Mouse (Mus musculus): ENCODE measurements around the gene Fyn. TPM values are rescaled to one million over a fixed set of nuclear protein-coding genes. Genes with fewer than 3 reads are reported as not detected.

The Fyn gene
- polyA plus RNA-seq, 1 experiment: 9.1 TPM

GRCm38 (mm10) chr10:39433893-39434292 lies 65.2 kb downstream of the Fyn start:
- DNase-seq (ENCODE audit: low read depth, low spot score): no peak
- WGBS: 90% methylated on average over 7 of the region's 7 CpGs

- DNase-seq (ENCODE audit: low read depth, low spot score): no peak
- 69% methylated on average over 8 of the region's 8 CpGs for WGBS
These were observed 66.2 kb downstream of the Fyn start for GRCm38 (mm10) chr10:39434758-39435448.

GRCm38 (mm10) chr10:39438905-39439304 lies 70.2 kb downstream of the Fyn start:
- 74% methylated on average over 5 of the region's 5 CpGs for WGBS
- no peak for DNase-seq (ENCODE audit: low read depth, low spot score)

- no peak for DNase-seq (ENCODE audit: low read depth, low spot score)
- 87% methylated on average over 9 of the region's 9 CpGs for WGBS
These were observed 71.9 kb downstream of the Fyn start for GRCm38 (mm10) chr10:39440506-39440905.

GRCm38 (mm10) chr10:39441636-39442035 lies 73.0 kb downstream of the Fyn start:
- DNase-seq (ENCODE audit: low read depth, low spot score): no peak

- DNase-seq (ENCODE audit: low read depth, low spot score): no peak
- 33% methylated on average over 2 of the region's 2 CpGs for WGBS
These were observed 74.5 kb downstream of the Fyn start for GRCm38 (mm10) chr10:39443122-39443521.

- DNase-seq (ENCODE audit: low read depth, low spot score): no peak
These were observed 75.3 kb downstream of the Fyn start for GRCm38 (mm10) chr10:39443947-39444346.

- 60% methylated on average over 11 of the region's 11 CpGs for WGBS
- DNase-seq (ENCODE audit: low read depth, low spot score): no peak
These were observed 77.2 kb downstream of the Fyn start for GRCm38 (mm10) chr10:39445870-39446269.

GRCm38 (mm10) chr10:39446706-39447105 lies 78.1 kb downstream of the Fyn start:
- WGBS: 93% methylated on average over 5 of the region's 5 CpGs
- DNase-seq (ENCODE audit: low read depth, low spot score): no peak

GRCm38 (mm10) chr10:39449179-39449578 lies 80.5 kb downstream of the Fyn start:
- 32% methylated on average over 4 of the region's 4 CpGs for WGBS
- DNase-seq (ENCODE audit: low read depth, low spot score): no peak

- no peak for DNase-seq (ENCODE audit: low read depth, low spot score)
- WGBS: 86% methylated on average over 8 of the region's 8 CpGs
These were observed 81.7 kb downstream of the Fyn start for GRCm38 (mm10) chr10:39450356-39450755.

- 58% methylated on average over 6 of the region's 6 CpGs for WGBS
- DNase-seq (ENCODE audit: low read depth, low spot score): no peak
These were observed 82.4 kb downstream of the Fyn start for GRCm38 (mm10) chr10:39451065-39451464.

- DNase-seq (ENCODE audit: low read depth, low spot score): no peak
- WGBS: 87% methylated on average over 8 of the region's 8 CpGs
These were observed 83.4 kb downstream of the Fyn start for GRCm38 (mm10) chr10:39451918-39452624.

- whole genome bisulfite sequencing: 67% methylated on average over 4 of the region's 4 CpGs
These were observed 86.7 kb downstream of the Fyn start for GRCm38 (mm10) chr10:39455344-39455743.

GRCm38 (mm10) chr10:39455857-39456620 lies 87.4 kb downstream of the Fyn start:
- whole genome bisulfite sequencing: 81% methylated on average over 15 of the region's 15 CpGs
- DNase-seq (ENCODE audit: low read depth, low spot score): no peak

More at GRCm38 (mm10) chr10:39455344-39455743, 86.7 kb downstream of the Fyn start:
- no peak for DNase-seq (ENCODE audit: low read depth, low spot score)

GRCm38 (mm10) chr10:39456776-39457175 lies 88.1 kb downstream of the Fyn start:
- 92% methylated on average over 6 of the region's 6 CpGs for WGBS
- no peak for DNase-seq (ENCODE audit: low read depth, low spot score)

GRCm38 (mm10) chr10:39457281-39457680 lies 88.6 kb downstream of the Fyn start:
- WGBS: 91% methylated on average over 11 of the region's 11 CpGs
- no peak for DNase-seq (ENCODE audit: low read depth, low spot score)

- DNase-seq (ENCODE audit: low read depth, low spot score): no peak
- WGBS: 65% methylated on average over 13 of the region's 13 CpGs
These were observed 90.4 kb downstream of the Fyn start for GRCm38 (mm10) chr10:39458766-39459699.

- 59% methylated on average over 2 of the region's 2 CpGs for WGBS
- no peak for DNase-seq (ENCODE audit: low read depth, low spot score)
These were observed 92.0 kb downstream of the Fyn start for GRCm38 (mm10) chr10:39460621-39461020.

- no peak for DNase-seq (ENCODE audit: low read depth, low spot score)
- WGBS: 78% methylated on average over 5 of the region's 5 CpGs
These were observed 93.3 kb downstream of the Fyn start for GRCm38 (mm10) chr10:39461909-39462308.

Data from large intestine, adult 2 months (tissue).